Mouse (Mus musculus) frontal cortex, adult (tissue): ENCODE measurements around the gene Zfp273.
A peak's percentile ranks its signal among the peaks of the same experiment; 100 is the strongest.
"Not testable (repeated sequence)": the region's sequence is repeated elsewhere in the genome, so short reads cannot be mapped to it uniquely, and the experiment has no call there.

Source experiments
- ATAC-seq: cut with Nextera tagmentation; 2 replicates; pipeline ENCODE4 v1.9.2; 2017; ENCODE audit warnings: mild to moderate bottlenecking, moderate library complexity, mixed read lengths; ENCODE audit not compliant: low TSS enrichment

Zfp273 gene

DNA sequence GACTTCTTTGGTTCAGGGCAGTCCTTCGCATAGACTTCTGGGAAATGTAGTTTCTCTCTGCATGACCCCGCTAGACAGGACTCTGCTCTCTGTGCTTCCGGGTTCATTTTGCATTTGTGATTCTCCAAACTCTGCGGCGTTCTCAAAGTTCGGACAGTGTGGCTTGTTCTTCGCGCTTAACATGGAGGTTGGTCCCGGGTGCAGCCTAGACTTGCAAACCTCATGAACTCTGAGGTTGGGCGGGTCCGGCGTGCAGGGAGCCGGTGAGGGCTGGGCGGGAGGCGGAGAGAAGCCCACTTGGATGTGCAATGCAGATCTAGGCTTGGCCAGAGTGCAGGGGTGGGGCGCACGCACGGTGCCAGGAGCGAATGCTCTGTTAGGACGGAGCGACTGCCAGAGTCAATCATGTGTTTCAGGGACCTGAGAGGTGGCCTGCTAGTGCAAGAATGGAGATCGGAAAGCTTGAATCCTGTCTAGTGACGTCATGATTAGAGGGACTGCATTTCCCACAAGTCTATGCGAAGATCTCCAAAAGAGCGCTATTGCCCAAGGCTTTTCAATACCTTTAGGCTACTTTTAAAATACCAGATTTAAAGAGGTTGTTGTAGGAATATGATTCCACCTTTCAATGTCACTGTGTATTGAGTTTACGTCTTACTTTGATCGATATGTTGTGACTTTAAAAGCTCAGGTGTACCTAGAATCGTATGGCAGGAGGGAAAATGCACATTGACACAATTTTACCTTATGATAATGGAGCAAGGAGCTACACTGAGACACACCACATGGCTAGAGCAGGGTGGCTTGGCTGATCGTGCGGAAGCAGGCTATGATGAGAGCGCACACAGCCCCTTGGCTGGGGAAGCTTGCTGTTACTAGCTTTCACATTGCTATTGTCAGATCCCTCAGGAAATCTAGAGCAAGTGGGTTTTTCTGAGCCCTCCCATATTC is at the start of gene Zfp273:
Gene Zfp273 (plus strand): TSS at position 31 of the 951 bp plus-strand sequence.
- peak; percentile 98 for ATAC-seq

DNA sequence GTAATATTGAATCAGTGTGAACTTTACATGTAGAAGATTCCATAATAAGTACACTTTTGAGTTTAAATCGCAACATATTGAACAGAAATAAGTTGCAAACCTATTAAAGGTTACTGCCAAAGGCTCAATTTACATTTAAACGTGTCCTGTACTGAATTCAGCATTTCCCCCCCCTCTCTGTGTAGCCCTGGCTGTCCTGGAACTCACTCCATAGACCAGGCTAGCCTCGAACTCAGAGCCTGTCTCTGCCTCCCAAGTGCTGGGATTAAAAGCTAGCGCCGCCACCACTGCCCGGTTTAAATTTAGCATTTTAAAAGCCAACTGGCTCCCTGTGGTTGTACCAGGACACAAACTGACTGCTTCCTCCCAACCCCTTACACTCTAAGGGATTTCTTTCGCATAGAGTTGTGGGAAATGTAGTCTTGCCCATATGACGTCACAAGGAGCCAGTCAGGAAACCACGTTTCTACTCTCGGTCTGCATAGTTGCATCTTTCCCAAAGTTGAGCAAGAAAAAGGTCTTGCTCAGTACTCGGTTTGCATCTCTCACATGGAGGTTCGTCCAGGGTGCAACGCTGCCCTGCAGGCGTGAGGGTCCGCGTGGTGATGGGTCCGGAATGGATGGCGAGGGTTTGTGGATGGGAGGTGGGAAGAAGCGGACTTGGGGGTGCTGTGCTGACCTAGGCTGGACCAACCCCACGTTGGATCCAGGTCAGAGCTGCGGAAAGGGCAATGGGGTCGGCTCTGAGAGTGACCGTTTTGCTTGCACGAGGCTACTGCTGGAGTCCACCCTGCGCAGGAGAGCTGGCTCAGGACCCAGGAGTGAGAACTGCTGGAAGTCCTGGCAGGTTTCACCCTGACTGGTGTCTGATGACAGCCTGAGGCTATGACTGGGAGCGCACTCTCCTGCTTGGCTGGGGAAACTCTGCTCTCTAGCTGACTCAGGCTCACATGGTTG is 34.0 kb upstream of the Zfp273 start, which contains the start of gene Zfp493:
Gene Zfp493 (plus strand): TSS at position 429 of the 957 bp plus-strand sequence.
- peak; percentile 100 for ATAC-seq

DNA sequence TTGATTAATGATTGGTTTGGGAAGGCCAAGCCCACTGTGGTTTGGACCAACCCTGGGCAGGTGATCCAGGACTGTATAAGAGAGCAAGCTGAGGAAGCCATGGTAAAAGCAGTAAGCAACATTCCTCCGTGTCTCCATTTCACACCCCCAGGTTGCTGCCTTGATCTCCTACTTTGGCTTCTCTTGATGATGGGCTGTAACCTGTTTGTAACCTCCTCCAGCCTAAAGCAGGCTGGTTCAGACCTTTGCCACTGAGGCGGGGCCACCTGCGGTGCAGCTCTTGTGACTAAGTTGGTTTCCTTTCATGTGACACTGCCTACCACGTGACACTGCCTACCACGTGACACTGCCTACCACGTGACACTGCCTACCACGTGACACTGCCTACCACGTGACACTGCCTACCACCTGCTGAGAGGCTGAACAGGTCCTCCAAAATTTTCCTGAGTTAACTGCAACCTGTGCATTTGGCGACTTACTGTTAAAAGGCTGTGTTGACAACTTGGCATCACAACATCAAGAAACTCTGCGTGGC is 21.6 kb upstream of the Zfp273 start:
- ATAC-seq: no peak

DNA sequence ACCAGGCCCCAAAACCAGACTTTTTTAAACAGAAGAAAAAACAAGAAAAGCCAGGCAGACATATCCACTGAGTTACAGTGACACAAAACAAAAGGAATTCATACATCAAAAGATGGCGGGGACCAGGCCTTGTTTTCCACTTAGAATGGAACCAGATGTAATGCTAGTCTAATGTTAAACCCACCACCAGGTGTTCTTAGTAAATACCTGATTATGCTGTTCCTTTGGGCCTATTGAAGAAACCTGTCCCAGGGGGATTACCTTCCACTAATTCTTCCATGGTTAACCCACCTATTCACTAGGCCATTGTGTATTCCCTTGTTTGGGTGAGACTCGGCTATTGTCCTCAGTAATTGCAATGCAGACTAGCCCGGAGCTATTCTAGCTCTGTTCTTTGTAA is 14.9 kb upstream of the Zfp273 start:
- ATAC-seq: no peak

DNA sequence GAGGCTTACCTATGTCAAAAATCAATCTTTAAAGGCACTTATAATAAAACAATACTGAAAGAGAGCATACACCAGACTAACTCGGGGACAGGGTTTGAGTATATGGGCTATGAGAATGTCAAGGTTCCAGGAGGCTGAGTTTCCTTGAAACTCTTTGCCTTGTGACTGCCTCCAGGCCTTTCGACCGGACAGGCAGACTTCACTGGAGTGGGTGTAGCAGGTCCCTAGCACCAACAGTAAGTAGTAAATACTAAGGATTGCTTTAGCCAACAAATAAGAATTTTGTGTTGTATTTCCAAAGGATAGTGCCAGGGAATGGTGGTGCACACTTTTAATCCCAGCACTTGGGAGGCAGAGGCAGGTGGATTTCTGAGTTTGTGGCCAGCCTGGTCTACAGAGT is 14.4 kb upstream of the Zfp273 start:
- not testable (repeated sequence) for ATAC-seq

DNA sequence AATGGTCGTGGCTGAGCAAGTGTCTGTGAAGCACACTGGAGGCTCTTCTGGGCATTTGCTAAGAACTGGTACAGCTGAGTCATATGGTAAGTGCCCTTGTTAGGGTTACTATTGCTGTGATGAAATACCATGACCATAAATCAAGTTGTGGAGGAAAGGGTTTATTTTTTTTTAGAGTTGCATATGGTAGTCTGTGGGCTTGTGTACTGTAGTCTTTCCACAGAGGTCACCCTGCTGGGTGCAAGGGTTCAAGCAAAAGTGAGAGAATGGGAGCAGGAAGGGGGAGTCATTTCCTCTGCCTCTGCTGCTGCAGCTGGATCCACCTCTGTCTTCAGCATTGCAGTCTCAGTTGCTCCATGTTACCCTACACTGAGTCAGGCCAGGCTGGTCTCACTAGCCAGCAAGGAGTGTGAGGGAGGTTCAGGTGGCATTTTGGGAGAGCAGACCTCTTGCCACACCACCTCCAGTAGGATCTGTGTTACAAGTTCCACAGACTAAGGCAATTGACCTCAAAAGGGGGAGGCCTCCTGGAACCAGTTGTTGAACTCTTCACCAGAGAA is 1.8 kb upstream of the Zfp273 start:
- ATAC-seq: no peak

DNA sequence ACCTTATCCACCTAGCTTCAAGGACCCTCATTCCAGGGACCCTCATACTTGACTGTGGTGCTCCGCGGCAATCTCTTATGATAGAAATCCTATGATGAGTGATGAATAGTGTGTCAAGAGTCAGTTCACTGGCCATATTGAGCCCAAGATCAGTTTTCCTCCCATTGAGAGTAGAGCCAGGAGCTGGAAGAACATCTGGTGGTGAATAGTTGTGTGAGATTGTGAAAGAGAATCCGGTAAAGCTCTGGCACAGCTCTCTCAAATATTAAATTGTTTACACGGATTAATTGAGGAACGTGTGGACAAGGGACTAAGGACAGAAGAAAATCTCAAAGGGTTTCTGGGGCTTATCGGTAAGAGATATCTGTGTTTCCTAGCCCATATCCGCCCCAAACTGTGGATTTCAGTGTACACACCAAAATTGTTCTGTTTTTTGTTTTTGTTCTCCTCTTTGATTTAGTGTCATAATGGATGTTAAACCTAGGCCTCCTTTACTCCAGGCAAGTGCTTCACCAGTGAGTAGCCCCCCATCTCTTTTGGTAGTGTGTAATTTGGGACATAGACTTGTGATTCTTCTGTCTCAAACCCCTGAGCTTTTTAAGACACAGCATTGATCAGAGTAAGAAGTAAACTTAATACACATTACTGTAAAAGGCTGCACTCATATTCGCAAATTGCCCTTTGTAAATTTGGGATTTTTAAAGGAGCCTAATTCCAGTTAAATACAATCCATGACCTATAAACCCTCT is 405 bp upstream of the Zfp273 start:
- ATAC-seq: peak; percentile 18; the same call in 1 of the 2 replicates

DNA sequence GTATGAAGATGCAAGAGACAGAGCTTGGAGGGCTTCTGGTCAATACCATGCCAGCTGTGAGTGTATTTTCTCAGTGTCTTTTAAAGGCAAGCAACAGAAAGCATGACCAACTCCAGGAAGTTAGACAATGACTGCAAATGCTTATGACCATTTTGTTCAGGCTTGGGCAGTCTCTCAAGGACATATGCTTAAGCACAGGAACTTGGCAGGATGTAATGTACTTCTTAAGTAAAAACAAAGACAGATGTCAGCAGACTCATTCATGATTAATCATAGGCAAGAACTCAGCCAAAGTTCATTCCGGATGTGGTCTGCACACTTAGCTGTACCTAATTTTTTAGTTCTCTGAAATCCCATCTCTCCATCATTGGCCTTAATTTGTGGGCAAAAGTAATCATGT is 5.1 kb downstream of the Zfp273 start:
- no peak for ATAC-seq

DNA sequence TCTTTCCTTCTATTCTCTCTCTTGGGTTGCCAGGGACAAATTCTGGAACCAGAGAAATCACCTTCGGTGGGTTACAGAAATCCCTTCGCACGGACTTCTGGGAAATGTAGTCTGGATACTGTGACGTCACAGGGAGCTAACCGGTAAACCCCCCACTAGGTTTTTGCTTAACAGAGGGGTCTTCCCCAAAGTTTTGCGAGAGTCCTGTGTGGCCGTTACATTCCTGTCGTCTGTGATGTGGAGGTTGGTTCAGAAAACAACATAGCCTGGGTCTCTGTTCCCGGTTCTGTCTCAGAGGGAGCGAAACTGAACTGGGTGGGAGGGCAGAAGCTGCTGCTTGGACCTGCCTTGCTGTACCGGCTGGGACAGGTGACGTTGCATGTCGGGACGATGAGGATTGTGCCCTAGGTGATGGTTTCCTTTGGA is 17.4 kb downstream of the Zfp273 start, which contains the start of gene Gm10037:
Gene Gm10037 (plus strand): TSS at position 196 of the 426 bp plus-strand sequence.
- peak; percentile 96 for ATAC-seq

DNA sequence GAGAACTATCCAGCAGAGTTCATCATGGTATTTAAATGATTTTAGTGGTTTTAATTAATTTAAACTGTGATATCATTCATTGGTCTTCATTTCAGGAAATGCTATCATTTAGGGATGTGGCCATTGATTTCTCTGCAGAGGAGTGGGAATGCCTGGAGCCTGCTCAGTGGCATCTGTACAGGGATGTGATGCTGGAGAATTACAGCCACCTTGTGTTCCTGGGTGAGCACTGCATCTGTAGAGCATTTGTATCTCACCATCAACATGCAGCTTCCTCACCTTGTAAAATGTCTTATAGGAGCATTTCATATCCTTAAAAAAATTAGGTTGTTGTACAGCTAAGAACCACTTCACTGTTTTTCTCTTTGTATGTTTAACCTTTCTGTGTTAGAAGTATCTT is 19.6 kb downstream of the Zfp273 start:
- not testable (repeated sequence) for ATAC-seq

DNA sequence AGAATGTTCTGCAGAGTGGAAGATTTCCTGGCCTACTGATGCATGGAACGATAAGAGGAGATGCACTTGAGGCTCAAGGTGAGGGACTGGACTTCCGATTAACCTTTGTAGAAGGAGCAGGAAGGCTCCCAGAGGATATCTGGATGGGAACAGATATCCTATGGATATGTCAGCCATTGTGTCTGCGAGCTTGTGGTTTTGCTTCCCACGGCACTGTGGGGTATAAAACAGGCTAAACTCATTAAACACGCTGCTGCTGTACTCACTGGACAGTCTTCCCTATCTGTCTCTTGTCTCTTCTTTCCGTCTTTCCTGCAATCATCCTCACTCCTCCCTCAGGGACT is 30.2 kb downstream of the Zfp273 start:
- ATAC-seq: peak; percentile 20; the same call in 1 of the 2 replicates

DNA sequence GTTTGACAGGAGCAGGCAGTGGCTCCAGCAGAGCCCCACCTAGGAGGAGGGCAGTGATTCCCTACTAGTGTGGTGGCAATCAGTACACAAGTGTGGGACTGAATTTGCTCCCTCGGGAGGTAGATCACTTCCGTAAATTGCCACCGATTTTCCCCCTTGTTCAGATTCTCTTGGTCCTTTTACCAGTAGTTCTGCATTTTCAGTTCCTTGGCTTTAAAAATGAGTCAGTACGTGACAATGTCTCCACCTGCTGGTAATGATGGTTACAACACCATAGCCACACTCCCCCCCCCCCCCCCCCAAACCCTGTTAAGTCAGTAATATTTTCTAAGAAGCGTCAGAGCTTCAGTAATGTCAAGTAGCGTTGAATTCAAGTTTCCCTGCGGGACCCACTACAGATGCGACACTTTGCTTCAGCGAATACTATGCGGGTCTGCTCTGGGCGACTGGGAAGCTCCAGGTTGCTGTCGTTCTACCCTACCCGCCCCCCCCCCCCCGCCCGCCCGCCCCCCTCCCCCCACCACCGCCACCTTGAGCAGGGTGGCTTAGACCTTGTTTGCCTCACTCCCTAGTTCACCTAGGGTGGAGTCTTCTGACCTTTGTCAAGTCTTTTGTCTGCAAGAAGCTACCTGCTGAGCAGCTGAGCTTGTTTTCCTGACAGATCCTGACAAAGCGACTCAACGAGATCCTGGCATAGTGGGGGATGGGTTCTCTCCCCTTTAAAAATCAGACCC is 30.7 kb downstream of the Zfp273 start:
- ATAC-seq: peak; percentile 88

DNA sequence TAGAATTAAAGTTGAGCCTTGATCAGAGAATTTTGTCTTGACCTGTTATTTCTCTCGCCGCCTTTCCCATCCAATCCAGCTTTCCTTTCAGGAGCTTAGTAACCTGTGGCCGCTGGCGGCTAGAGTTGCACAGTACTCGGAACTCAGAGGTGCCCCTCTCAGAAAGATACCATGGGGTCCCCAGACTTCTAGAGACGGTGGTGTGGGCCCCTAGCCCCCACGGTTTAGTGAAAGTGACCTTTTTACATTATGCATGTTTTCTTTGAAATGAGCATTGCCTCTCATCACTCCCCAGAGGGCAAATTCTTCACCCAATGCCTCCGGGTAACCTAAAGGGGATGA is 31.3 kb downstream of the Zfp273 start:
- no peak for ATAC-seq

DNA sequence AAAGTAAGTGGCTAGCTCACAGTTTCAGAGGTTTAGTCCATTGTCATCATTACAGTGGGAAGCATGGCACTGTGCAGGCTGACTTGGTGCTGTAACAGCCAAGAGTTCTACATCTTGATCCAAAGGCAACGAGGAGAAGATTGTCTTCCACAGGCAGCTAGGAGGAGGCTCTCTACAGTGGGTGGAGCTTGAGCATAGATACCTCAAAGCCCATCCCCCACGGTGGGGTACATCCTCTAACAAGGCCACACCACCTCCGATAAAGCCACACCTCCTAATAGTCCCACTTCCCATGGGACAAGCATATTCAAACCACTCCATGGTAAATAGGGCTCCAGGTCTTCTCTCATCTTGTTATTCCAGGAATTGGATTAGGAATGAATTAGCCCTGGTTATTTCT is 36.8 kb downstream of the Zfp273 start:
- no peak for ATAC-seq

DNA sequence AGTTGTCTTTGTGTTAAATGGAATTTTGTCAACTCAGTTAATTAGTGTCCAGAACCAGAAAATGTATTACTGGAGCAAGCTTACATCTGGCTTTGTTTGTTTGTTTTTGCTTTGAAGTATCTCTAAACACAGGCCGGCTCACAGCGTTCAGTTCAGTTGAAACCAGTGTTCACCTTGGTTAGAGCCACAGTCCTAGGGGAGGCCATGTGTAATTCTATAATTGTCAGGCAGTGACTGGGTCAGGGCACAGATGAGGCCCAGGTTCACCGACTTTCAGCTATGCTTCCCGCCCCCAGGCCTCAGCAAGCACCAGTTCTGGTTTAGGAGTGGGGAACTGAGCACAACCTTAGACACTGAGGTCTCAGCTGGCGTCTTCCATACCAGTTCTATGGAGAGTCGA is 39.6 kb downstream of the Zfp273 start:
- no peak for ATAC-seq

DNA sequence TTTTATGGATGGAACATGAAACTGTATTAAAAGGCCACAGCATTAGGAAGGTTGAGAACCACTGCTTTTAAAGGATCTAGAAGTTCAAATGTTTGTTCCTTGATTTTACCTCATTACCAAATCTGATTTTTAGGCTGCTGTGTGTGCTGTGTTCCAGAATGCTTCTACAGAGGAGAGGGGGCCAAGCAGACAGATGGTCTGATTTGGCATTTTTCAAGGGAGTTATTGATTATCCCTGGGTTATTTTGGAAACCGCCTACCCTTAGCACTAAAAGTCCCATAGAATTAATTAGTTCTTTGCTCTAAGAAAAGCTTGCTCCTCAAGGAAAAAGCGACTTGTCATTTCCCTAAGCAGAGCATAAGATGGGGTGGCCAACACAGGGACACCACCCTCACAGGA is 40.4 kb downstream of the Zfp273 start:
- peak; percentile 31 for ATAC-seq

DNA sequence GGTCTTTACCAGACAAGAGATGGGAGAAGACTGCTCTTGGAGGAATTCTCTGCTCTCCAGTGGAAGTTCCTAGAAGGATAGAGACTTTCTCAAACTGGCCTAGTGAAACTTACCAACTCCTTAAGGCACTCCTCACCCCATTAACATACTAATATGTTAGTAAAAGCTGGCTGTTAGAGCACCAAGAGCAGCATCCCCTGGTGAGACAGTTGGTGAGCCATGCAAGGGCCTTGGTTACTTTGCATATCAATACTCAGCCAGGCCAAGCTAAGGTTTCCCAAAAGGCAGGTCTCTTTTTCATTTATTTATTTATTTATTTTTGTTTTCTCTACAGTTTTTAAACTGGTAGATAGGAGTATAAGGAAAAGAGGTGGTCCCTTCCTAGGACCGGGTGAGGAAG is 43.8 kb downstream of the Zfp273 start:
- no peak for ATAC-seq

DNA sequence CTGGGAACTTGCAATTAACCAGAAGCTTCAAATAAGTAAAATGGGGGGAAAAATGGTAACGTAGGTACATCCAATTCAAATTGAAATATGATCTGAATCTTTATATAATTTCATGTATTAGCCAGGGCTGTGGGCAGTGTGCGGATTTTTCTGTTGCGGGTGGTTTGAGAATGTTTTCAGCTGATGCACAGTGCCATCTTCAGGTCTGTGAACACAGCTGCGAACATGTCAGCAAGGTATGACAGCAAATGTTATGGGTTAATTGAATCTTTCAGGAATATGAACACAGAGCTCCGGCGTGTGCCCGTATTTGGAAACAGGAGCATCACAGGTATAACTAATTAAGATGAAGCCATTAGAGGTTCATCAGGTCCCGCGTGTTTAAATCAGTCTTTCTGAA is 49.0 kb downstream of the Zfp273 start:
- ATAC-seq: no peak

DNA sequence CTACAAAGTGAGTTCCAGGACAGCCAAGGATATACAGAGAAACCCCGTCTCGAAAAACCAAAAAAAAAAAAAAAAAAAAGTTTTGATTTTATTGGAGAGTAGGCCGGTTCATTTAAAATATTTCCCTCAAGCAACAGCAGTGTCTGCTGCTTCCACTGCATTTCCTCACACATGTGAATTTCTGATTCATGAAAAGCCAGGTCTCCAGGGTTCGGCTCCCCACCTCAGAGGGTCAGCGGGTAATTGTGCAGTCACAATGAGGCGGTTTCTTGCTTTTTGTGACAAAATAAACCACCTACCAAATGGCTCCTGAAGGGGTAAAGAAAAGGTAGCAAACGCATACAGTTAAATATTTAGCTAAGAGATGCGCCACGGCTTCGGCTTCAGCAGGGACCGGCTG is 49.5 kb downstream of the Zfp273 start, which contains the start of gene BC048507:
Gene BC048507 (plus strand): TSS at position 301 of the 400 bp plus-strand sequence.
- ATAC-seq: no peak

DNA sequence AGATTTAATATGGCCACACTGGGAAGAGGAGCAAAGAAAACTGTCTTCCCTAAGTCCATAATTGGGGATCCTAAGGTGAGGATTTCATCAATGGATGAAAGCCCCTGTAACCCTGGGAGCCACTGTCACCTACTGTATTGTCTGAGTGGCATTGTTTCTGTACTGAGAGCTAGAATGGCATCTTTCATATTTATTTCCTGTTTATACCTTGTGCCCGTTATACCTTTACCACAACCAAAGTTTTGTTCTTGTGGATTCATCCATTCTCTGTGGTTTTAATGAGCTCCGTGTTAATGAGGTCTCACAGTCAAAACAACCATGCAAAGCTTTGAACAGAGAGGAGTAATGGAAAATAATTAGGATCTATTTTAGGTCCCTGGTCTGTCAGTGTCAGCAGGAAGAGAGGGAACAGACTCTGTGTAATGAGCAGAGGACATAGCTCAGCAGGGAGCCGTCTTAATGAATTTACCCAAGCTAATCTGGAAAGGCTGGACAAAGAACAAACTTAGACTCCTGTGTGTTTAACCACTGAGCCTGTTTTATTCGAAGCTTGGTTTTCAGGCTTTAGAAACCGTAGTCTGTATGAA is 51.3 kb downstream of the Zfp273 start:
- ATAC-seq: peak; percentile 34; the same call in 1 of the 2 replicates
